Mouse (Mus musculus) G1E (cell line): ENCODE measurements around the gene B4gat1.

Source experiments
- CTCF ChIP-seq: IDR thresholded peaks from 2 replicates; pipeline ENCODE4 v1.5.1; 2012; ENCODE audit warnings: low read depth, low read length, inconsistent platforms, mixed read lengths
- GATA2 ChIP-seq: IDR thresholded peaks from 2 replicates; pipeline ENCODE4 v1.6.1; 2012; ENCODE audit warnings: low read depth, low read length, inconsistent platforms, borderline replicate concordance
- POLR2AphosphoS5 ChIP-seq: IDR thresholded peaks from 2 replicates; pipeline ENCODE4 v1.6.1; 2012; ENCODE audit warnings: low read depth, low read length, inconsistent platforms; ENCODE audit not compliant: insufficient replicate concordance
- TAL1 ChIP-seq: conservative IDR thresholded peaks from 2 replicates; pipeline ENCODE4 v1.6.1; 2012; ENCODE audit warnings: low read depth, low read length, inconsistent platforms, mixed read lengths

GRCm38 (mm10) chr19:5056251-5056650 lies 17.6 kb downstream of the B4gat1 start:
- no peak for TF ChIP-seq CTCF
- TF ChIP-seq POLR2AphosphoS5 = no peak
- no peak for TF ChIP-seq TAL1
- no peak for TF ChIP-seq GATA2
